Mouse (Mus musculus) frontal cortex, postnatal 36 days (tissue): ENCODE measurements at regions not wholly inside any gene's neighbourhood (a gene's known extent, or its start where the extent isn't known, plus 50 kb on each side); places are given as distances from the start of the nearest gene placed in this dataset.

Source experiments
- DNase-seq, 2 experiments: peaks; one replicate each; pipeline ENCODE4 v3.0.0; 2022; ENCODE audit warnings: low spot score in 2 of 2

DNA sequence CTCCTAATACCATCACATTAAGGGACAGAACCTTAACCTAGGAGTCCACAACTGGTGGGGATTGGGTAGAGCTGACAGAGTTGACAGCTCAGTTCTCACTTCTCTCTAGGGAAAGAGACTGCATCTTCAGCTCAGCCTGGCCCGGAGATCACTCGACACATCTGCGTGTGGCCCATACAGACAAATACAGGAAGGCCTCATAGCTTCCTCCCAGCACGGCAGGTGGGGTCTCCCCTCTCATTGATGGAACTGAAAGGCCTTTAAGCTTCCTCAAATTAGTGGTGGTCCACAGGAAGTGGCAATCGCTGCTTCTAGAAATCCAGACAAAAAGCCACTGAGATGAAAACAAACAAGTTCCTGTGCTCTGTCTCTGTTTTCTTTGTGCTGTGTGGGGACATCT, 83.4 kb upstream of the Cxcr4 start:
- DNase-seq = no peak

DNA sequence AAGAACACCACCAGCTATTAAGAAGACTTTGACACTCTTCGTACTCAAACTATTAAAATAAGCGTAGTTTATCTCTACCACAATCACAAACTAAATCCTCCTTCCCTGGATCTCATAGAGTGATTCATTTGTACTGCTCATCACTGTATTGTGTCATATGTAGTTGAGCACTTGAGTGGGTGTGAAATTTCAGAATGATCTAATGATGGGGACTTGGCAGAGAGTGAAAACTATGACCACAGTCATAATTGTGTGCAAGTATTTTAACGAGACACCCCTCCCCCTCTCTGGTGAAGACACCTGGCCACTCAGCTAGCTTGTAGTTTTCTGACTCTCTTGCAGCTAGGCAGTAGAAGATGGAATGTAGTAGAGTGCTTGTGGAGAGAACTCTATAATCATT, 80.2 kb upstream of the Cxcr4 start:
- no peak for DNase-seq

DNA sequence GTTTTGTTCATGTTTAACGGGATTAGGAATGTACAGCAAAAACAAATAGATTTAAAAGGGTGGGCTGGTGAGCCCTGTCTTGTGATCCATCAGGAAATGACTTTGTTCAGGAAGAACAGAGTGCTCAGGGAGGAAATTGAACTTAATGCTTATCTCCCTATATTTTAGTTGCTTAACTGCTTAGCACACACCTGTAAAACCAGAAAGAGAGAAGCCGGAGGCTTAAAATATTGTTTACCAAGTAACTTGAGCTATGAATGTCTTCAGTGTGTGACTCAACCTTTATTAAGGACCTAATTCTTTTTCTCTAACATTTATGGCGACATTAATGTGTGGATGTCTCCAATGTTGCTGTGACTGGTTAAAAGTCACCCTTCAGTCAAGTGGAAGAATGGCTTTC, 79.4 kb upstream of the Cxcr4 start:
- DNase-seq = no peak

DNA sequence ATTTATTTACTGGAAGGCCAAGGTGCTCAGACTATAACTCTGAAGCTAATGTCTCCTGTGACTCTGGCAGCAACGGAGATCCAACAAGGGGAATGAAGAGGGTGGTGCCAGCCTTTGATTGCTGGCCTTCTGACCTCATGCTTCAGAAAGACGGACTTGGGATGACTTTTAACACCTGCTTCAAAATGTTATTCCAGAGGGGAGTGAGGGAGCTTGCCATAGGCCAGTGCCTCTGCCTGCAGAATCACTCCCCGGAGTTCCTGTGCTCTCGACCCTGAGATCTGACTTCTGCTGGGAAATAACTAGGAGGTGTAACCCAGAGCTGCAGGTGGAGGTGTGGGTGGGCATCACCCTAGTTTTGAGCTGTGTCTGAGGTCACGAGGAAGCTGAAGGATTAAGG, 78.9 kb upstream of the Cxcr4 start:
- DNase-seq = no peak

DNA sequence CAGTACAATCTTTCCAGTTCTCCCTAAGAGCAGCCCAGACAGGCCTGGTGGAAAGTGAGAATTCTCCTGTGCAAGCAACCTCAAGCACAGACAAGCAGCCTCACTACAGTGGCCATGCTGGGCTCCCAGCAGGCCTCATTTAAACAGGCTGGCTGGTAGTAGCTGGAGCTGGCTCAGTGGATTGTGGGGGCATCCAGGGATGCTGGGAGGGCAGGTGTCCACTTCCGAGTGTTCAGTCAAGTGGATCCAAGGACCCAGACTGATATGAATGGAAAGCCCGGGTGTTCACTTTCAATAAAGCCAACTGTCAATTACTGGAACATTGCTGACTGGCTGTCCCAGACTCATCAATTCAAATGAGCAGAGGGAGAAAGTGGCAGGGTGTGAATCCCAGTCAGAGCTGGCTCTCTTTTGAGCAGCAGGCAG, 77.2 kb upstream of the Cxcr4 start:
- no peak for DNase-seq

DNA sequence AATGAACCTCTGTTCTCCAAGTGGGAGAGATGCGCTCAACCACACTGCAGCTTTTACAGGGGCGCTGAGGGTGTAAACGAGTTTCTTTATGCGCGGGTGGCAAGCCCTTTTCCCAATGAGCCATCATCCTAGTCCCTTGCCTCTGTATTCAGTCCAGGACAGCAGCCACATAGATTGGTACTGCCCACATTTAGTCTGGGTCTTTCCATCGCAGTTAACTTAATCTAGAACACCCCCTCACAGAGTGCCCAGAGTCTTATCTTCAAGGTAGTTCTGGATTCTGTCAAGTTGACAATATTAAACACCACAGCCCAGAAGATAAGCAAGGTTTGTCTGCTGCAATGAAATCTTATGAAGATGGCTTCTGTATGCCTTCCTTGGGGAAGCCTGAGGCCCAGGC, 76.6 kb upstream of the Cxcr4 start:
- no peak for DNase-seq

DNA sequence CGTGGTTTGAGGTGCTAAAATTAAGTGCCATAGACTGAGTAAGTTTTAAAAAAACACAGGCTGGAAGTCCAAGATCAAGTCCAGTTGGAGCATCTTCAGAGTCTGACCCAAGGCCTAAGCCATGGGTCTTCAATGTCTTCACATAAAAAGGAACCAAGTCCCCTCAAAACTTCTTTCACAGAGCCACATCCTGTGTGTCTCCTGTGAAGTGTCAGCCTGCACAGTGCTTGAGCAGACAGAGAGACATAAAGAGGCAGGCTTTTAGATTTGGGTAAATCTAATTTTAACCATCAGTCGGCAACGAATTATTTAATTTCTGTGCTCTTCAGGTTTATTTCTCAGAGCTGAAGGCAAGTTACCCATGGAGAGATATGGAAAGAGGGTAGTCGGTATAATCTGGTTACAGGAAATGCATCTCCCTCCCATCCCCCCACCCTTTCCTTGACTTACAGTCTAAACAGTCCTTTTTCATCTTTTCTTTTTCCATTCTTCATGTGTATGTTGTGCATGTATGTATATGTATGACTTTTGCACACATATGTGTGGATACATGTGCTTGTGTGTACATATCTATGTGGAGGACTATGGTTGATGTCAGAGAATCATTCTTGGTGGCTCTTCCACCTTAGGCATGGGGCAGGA, 75.1 kb upstream of the Cxcr4 start:
- DNase-seq = no peak

DNA sequence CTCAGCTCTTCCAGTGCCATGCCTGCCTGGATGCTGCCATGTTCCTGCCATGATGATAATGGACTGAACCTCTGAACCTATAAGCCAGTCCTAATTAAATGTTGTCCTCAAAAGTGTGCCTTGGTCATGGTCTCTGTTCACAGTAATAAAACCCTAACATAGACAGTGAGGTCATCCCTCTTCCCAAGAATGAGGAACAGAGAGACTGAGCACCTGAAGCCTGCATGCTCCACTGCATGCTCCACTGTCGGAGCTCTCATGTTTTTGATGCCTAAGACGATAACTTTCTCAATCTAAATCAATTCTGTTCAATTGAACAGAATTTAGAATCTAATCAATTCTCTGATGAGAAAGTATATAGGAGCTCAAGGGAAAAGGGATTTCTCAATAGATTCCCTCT, 71.1 kb upstream of the Cxcr4 start:
- DNase-seq = no peak

DNA sequence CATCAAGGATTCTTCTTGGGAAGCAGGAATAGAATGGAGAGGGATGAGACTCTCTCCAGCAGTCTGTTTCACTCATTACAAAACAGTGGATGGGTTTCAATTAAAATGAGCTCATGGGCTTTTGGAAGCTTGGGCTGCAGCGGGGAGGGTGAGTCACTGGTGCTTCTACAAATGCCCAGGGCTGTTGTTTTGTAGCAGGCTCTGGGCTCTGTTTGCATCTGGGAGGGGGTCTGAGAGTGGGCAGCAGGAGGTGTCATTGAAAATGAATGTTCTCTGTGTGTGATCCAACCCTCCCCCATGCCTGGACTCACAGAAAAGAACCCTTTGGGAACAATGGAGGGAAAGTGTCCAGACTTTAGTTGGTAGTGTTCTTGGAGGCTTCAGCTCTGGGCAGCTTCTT, 67.8 kb upstream of the Cxcr4 start:
- peak in 1 of 2 experiments; percentile 6 for DNase-seq

DNA sequence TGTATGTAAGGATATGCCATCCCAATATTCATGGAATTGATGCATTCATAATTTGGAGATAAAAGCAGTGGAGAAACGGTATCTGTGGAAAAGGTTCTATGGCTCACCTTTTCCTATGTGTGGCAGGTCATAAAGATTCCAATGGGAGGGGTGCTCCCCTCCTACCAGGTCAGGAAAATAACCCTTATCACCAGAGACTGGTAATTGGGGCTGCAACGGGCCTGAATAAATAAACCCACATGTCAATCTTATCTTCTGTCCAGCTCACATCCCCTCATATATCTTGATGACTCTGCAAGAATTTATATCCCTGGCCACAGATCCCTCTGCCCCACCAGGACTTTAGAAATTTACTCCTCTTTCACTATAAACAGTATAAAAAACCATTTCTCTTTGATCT, 66.7 kb upstream of the Cxcr4 start:
- no peak for DNase-seq

DNA sequence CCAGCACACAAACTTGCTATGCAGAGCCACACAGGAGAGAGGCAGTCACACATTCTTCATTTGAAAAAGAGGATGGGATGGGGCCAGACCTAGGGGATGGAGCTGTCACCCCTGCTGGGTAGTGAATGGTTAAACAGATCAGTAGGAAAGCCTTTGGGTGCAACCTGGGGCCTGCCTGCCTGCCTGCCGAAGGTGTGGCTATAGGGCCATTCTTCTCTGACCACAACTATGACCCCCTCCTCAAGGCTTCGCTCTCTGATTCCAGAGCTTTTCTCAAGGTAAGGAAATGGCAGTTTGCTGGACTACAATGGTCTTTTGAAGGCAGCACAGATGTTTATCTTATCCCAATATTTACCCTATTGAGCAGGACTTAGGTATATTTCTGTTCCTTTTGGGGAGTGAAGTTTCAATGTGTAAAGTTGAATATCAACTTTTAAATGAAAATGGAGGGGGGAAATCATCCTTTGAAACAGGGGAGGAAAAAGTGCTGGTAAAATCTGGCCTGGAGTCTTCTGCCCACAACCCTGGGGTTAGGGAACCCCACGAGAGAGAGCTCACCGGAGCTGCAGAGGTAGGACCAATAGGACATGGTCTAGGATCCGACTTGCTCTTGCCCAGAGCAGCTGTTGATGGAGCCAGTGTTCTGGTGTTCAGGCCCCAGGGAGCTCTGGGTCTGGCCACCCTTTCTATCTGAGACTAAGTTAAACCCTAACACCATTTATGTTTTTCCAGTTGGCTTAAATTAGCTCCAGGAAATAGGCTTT, 62.2 kb upstream of the Cxcr4 start:
- DNase-seq = no peak

DNA sequence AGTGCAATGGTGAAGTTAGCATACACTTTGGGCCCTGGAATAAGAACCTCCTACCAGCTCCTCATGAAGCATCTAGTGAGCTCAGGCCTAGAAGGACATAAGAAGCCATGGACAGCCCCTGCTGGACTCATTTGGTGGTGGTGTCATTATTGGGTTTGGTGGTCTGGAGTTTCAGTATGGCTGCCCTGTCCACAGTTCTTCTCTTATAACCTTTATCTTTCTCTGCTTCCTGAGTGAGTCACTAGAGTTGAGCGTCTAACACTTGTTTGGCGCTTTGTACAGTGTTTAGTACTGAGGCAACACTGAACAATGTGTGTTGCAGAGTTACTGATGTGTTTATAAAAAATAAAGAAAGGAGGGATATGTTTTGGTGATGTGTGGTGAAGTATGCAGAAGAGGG, 58.5 kb upstream of the Cxcr4 start:
- no peak for DNase-seq

DNA sequence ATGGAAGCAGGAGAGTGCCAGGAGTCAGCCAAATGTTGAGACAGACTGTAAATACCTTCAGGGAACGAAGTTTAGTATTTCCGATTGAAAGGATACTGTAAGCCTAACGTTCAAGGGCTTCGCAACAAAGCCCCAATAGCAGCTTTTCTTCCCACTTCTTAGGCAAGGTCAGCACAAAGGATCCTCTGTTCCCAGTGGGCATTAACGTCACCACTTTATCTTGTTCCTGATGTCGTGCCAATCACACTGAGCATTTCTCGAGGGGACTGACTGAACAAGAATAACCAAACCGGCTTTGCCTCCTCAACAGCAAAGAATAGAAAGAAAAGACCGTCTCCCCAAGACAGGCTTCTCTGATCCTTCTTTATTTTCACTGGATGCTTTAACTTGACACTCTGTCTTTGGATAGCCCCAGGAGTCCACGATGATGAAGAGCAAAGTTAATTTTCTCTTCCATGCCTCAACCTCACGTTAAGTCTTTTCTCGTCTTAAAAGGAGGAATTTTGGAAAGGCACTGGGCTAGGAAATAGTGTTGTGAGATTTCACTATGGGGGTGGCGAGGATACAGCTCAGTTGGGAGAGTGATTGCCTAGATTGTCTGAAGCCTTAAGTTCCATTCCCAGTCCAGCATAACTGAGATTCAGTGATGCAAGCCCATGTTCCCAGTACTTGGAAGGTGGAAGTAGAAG, 57.5 kb upstream of the Cxcr4 start:
- DNase-seq = no peak

DNA sequence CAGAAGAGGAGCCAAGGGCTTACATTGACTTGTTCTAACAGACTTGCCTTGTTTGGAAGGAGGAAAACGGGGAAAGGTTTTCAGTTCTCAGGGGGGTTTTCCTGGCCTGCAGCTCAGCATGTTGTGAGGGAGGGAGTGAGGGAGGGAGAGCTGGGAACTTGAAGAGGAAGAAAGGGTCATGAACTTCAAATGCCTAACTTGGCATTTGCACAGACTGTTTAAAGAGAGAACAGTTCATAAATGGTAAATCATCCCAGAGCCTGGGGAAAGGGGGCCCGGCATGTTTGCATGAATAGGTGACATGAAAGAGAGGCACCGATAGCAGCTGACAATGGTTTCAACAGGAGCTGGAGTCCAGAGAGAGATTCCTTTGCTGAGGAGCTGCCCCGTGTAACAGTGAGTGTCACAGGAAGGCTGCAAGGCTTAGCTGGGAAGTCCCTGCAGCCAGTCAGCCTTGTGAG, 51.3 kb upstream of the Cxcr4 start:
- DNase-seq = no peak

DNA sequence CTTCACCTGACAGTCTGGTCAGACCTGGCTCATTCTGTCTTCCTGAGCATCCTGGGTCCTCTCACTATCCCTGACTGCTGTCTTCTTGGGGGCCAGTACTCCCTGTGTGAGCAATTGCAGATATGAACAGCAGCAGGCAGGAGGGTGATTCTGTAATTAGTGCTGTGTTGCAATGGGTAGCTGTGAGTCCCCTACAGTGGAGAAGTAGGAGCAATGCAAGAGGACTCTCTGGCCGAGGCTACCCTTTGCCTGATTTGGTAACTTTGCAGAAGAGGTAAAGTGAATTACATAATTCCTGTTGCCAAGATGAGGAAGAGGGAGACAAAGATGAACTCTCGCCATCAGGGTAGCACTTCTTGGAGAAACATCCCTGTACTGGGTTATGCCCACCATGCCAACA, 50.1 kb upstream of the Cxcr4 start:
- DNase-seq = no peak
